Mouse (Mus musculus) heart, adult 2 months (tissue): Measurements from ENCODE around the gene Asb2. TPM values are rescaled to one million over a fixed set of nuclear protein-coding genes. Genes with fewer than 3 reads are reported as not detected.

Experiments
- DNase-seq, 2 experiments: peaks; one replicate each; pipeline ENCODE4 v3.0.0; 2021
- H3K27ac ChIP-seq: fragments of 200-600 bp; 2 replicates; pipeline ENCODE4 v1.8.1; 2022
- H3K27me3 ChIP-seq: fragments of 200-500 bp; 2 replicates; pipeline ENCODE4 v1.6.1; 2012; ENCODE audit warnings: mild to moderate bottlenecking, low read length, inconsistent platforms, mixed read lengths; ENCODE audit not compliant: control insufficient read depth, insufficient read depth
- H3K36me3 ChIP-seq: fragments of 200-500 bp; 2 replicates; pipeline ENCODE4 v1.6.1; 2012; ENCODE audit warnings: low read length, inconsistent platforms; ENCODE audit not compliant: control insufficient read depth, insufficient read depth
- H3K4me1 ChIP-seq: fragments of 200-500 bp; 2 replicates; pipeline ENCODE4 v1.6.1; 2011; ENCODE audit warnings: low read length; ENCODE audit not compliant: control insufficient read depth, insufficient read depth
- H3K4me3 ChIP-seq: fragments of 200-600 bp; 2 replicates; pipeline ENCODE4 v1.8.1; 2022
- H3K79me2 ChIP-seq: fragments of 200-500 bp; replicated peaks from 2 replicates; pipeline ENCODE4 v1.6.1; 2012; ENCODE audit warnings: mild to moderate bottlenecking, inconsistent platforms, low read length, moderate library complexity, mixed read lengths; ENCODE audit not compliant: control insufficient read depth, insufficient read depth
- H3K9ac ChIP-seq: fragments of 200-500 bp; 2 replicates; pipeline ENCODE4 v1.6.1; 2012; ENCODE audit warnings: low read depth, mild to moderate bottlenecking, control low read depth, inconsistent platforms, low read length, mixed read lengths
- CTCF ChIP-seq: fragments of 200-600 bp; IDR thresholded peaks from 2 replicates; pipeline ENCODE4 v1.8.1; 2022; ENCODE audit warnings: antibody characterized with exemption, mild to moderate bottlenecking, moderate library complexity
- EP300 ChIP-seq: fragments of 200-500 bp; IDR thresholded peaks from 2 replicates; pipeline ENCODE4 v1.6.1; 2011; ENCODE audit warnings: low read depth, low read length, control low read depth; ENCODE audit not compliant: insufficient read depth
- POLR2A ChIP-seq: fragments of 200-500 bp; IDR thresholded peaks from 2 replicates; pipeline ENCODE4 v1.6.1; 2011; ENCODE audit warnings: mild to moderate bottlenecking, low read depth, low read length, control low read depth; ENCODE audit not compliant: insufficient read depth
- WGBS: fragments of 180-500 bp; shearing (Covaris S2); methylation state at CpG from one replicate; pipeline ENCODE4 v1.1.7; 2018; 5-methylcytosine and 5-hydroxymethylcytosine counted together
- intact Hi-C: fragments of 180-260 bp; cut with DNase I; formaldehyde crosslinking; loops from one replicate; pipeline ENCODE4 v1.15.1; 2025
- polyA plus RNA-seq: library from polyadenylated mRNA; depleted of rRNA; stranded (reverse); fragments of >200 nt; gene quantifications from 2 replicates; pipeline ENCODE4 v1.2.3, GENCODE M21; 2012
- total RNA-seq, 2 experiments: library from RNA; stranded (reverse); gene quantifications; 2 replicates each; pipeline ENCODE4 v1.2.3; 2021

Gene Asb2
- total and polyA plus RNA-seq, 3 experiments: 419 to 541 (median 533) TPM

DNA sequence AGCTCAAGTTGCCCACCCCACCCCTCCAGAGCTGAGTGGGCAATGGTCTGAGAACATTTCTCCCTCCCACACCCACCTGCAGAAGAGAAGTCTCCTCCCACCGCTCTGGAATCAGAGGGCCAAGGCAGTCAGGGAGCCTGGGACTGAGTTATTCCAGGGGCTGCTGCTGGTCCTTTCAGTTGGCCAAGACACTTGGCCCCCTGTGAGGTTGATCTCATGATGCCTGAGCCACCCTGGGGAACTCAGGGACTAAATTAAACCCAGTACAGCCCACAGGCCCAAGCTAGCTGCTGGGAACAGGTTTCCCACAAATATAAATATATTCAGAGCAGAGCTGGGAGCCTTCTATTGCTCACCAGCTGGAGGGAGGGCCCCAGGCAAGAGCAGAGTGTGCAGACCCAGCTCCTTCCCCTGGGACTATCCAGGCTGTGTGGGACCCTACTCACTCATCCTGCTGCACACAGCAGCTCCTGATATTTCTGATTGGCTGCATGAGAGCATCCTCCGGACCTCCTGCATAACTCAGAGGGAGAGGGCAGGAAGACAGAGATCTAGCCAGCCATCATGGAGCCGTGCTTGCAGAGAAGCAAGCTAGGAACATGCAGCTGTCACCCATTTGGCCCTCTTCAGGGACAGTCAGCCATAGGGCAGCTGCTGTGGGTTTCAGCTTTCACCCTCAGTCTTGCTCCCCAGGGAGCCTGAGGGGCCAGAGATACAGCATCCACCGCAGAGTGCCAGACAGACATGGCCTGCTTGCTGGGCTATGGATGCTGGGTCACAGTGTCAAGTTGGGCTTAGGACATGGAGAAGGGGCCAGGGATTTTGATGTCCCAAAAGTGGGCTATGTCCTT is 3.4 kb upstream of the Asb2 start:
- H3K79me2 ChIP-seq: no peaks in the 10 kb centered on the region
- H3K27me3 ChIP-seq: no peaks in the 10 kb centered on the region
- peak; percentile 39 to 49 for DNase-seq
- H3K27ac ChIP-seq: peak overlapping the region; percentile 90
- TF ChIP-seq POLR2A (peak; percentile 30; the same call in 1 of the 2 replicates), EP300 (no peak), CTCF (no peak)
- no peaks in the 10 kb centered on the region for H3K36me3 ChIP-seq
- no peak overlapping the region for H3K4me3 ChIP-seq
- peaks cover 28% of the 10 kb centered on the region for H3K4me1 ChIP-seq
- intact Hi-C loops: no loop called here
- WGBS: 40% methylated on average over 4 of the region's 4 CpGs
- H3K9ac ChIP-seq: peak overlapping the region; percentile 61

DNA sequence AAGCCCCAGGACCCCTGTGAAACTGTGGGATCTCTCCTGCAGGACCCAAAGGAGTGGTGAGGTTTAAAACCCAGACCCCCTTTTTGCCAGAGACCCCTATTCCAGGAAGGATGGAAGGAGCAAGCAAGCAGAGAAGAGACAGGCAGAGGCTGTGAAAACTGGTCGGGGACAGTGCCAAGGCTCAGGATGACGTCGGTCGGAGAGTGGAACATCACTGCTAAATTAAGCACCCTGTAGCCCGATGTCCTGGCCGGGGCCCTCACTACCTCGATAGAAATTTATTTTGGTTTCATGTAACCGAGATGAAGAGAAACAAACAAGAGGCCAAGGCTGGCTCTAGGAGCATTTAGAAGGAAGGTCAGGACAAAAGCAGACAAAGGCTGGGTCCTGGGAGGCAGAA is 2.4 kb upstream of the Asb2 start:
- H3K4me3 ChIP-seq: no peak overlapping the region
- H3K9ac ChIP-seq: peak overlapping the region; percentile 61
- no peak for TF ChIP-seq CTCF
- peak; percentile 37; the same call in 1 of the 2 replicates for TF ChIP-seq POLR2A
- 0 out of 2 replicates have a peak, but pooled peaks have one; percentile 47 for TF ChIP-seq EP300
- intact Hi-C loops: no loop called here
- peak overlapping the region; percentile 90 for H3K27ac ChIP-seq
- DNase-seq: peak; percentile 75 to 82
- no peaks in the 10 kb centered on the region for H3K36me3 ChIP-seq
- no peaks in the 10 kb centered on the region for H3K27me3 ChIP-seq
- 47% methylated on average over 8 of the region's 8 CpGs for WGBS
- H3K79me2 ChIP-seq: no peaks in the 10 kb centered on the region
- peaks cover 25% of the 10 kb centered on the region for H3K4me1 ChIP-seq

DNA sequence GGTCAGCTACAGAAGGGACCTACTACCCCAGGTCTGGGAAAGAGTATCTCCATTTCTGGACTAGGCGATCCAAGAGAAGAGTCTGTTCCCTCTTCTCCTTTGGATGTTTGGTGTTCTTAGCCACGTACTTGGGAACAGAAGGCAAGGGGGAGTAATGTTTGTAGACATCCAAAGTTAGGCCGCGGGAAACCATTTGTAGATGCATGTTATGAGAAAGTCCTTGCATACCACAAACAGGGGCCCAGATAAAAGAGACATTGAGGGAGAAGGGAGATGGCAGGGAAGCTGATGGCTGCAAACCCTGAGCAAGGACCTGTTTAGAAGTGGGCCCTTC is 581 bp upstream of the Asb2 start:
- peaks cover 2% of the 10 kb centered on the region; the same call in 1 of the 2 replicates for H3K36me3 ChIP-seq
- H3K4me3 ChIP-seq: no peak overlapping the region
- TF ChIP-seq EP300 (no peak), CTCF (no peak), POLR2A (no peak)
- DNase-seq: no peak
- peak overlapping the region; percentile 95 for H3K27ac ChIP-seq
- no peaks in the 10 kb centered on the region for H3K79me2 ChIP-seq
- intact Hi-C loops: no loop called here
- H3K4me1 ChIP-seq: peaks cover 17% of the 10 kb centered on the region
- WGBS: 67% methylated on average over 4 of the region's 4 CpGs
- no peak overlapping the region for H3K9ac ChIP-seq
- H3K27me3 ChIP-seq: no peaks in the 10 kb centered on the region

DNA sequence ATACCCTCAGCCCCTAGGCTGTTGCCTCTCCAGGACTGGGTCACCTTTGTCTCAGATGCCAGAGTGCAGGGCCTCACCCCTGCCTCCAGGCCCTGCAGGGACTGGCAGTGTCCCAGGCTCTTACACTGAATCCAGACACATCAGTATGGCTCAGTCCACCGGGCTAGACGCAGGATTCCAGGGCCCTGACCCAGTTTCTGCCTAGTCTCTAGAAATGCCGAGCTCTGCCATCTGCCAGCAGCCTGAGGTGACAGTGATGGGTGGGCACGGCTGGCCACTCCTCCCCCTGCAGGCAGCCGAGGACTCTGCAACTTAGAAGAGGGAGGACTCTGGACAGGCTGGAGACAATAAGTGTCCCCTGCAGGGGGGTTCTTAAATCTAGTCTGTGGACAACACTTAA is 2.3 kb downstream of the Asb2 start:
- DNase-seq: peak; percentile 72 to 86
- Histone ChIP-seq H3K9ac (peak overlapping the region; percentile 81), H3K27ac (peak overlapping the region; percentile 95), H3K4me1 (peaks cover 6% of the 10 kb centered on the region), H3K27me3 (no peaks in the 10 kb centered on the region), H3K79me2 (no peaks in the 10 kb centered on the region), H3K4me3 (peak overlapping the region; percentile 44), H3K36me3 (peaks cover 2% of the 10 kb centered on the region; the same call in 1 of the 2 replicates)
- intact Hi-C loops: loop anchor here (2.0 kb wide), 1 partner anchor 13 kb away; no protein-coding TSS in a partner anchor
- TF ChIP-seq POLR2A (peak; percentile 57), CTCF (peak; percentile 74), EP300 (peak; percentile 91)
- WGBS: 12% methylated on average over 5 of the region's 5 CpGs

DNA sequence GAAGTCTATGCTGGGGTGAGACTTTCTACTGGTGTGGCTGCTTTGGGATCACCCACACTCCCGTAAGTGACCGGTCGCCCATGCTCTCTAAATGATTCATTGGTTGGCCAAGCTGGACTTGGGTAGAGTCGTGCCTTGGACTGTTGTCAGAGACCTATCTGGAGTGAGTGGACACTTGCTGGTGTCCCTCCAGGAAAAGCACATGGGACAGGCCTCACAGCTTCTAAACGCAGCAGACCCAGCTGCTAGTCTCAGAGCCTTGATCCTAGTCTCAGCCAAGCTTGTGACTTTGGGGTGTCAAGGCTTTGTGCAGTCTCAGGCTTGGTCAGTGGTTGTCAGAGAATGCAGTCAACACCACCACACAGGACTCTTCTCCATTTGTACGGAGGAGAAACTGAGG is 3.1 kb downstream of the Asb2 start:
- DNase-seq: peak; percentile 60 to 80
- Histone ChIP-seq H3K36me3 (peaks cover 2% of the 10 kb centered on the region; the same call in 1 of the 2 replicates), H3K4me1 (peaks cover 5% of the 10 kb centered on the region), H3K9ac (peak overlapping the region; percentile 36), H3K27me3 (no peaks in the 10 kb centered on the region), H3K4me3 (peak overlapping the region; percentile 35), H3K27ac (peak overlapping the region; percentile 95), H3K79me2 (no peaks in the 10 kb centered on the region)
- WGBS: 47% methylated on average over 6 of the region's 6 CpGs
- intact Hi-C loops: loop anchor here (2.0 kb wide), 1 partner anchor 14 kb away; no protein-coding TSS in a partner anchor
- TF ChIP-seq CTCF (no peak), POLR2A (peak; percentile 56; the same call in 1 of the 2 replicates), EP300 (peak; percentile 84)

DNA sequence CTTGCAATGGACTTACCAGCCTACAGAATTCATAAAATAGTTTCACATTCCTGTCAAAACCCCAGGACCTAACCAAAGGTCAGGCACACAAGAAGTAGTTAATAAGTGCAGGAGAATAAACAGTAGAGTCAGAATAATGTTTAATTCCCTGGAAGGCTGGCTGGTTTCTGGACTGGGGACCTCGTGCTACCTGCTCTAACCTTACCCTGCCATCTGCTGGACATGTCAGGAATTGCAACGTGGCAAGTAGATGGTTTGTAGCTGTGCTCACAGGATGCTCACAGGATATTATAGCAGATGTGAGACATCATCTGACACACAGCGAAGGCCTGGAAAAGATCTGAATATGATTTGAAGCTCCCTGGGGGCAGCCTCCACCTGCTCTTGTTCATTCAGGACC is 7.3 kb downstream of the Asb2 start:
- Histone ChIP-seq H3K79me2 (no peaks in the 10 kb centered on the region; the same call in 1 of the 2 replicates), H3K9ac (no peak overlapping the region), H3K27me3 (no peaks in the 10 kb centered on the region), H3K4me3 (no peak overlapping the region), H3K36me3 (peaks cover 2% of the 10 kb centered on the region; the same call in 1 of the 2 replicates), H3K4me1 (peaks cover 5% of the 10 kb centered on the region), H3K27ac (no peak overlapping the region)
- WGBS: 2% methylated on average over 3 of the region's 3 CpGs
- peak; percentile 74 to 86 for DNase-seq
- TF ChIP-seq POLR2A (no peak), CTCF (peak; percentile 95)
- intact Hi-C loops: loop anchor here (1.0 kb wide), 1 partner anchor 23 kb away; no protein-coding TSS in a partner anchor
